Mouse (Mus musculus): Measurements from ENCODE around the gene Dtx4.

DNA sequence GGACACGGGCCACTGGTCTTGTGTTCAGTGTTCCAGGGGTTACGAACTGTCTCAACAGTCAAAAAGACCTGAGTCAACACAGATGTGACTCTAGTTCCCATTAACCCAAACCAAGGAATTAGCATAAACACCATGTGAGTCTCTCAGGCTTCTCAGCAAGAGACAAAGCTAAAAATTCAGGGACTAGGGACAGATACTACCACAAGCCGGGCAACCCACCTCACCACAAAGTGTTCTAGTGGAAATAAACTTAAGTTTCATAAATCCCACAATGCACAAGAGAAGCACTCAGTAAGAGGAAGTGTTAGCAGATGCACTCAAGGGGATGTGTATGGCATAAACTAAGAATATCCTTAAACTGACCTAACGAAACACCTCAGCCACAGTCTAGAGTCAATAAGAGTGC lies 66.2 kb downstream of the Dtx4 start:
- no peak for TF ChIP-seq POLR2A (IDR thresholded peaks at IDR 0.05; ENCODE audit: insufficient read depth, low read depth, low read length)
- no peak for TF ChIP-seq CTCF (IDR thresholded peaks at IDR 0.05; ENCODE audit: insufficient read depth, low read depth, low read length)

Measured in olfactory bulb, adult 2 months (tissue).